Mouse (Mus musculus) hindbrain, embryonic 15.5 days (tissue): ENCODE measurements around the gene Cd300lg. TPM values are rescaled to one million over a fixed set of nuclear protein-coding genes. Genes with fewer than 3 reads are reported as not detected.
A peak's percentile ranks its signal among the peaks of the same experiment; 100 is the strongest.

Source experiments
- ATAC-seq: fragments of 200-750 bp; cut with Nextera tagmentation; 2 replicates; pipeline ENCODE4 v1.8.0; 2017; ENCODE audit warnings: low read depth, moderate number of reproducible peaks, moderate TSS enrichment; ENCODE audit not compliant: low FRiP score
- H3K27ac ChIP-seq: fragments of 300-500 bp; sonication (generic); replicated peaks from 2 replicates; pipeline ENCODE4 v1.5.1; 2015; ENCODE audit warnings: mild to moderate bottlenecking, inconsistent platforms
- H3K27me3 ChIP-seq: fragments of 300-500 bp; sonication (generic); 2 replicates; pipeline ENCODE4 v1.6.1; 2015; ENCODE audit warnings: control low read depth, inconsistent platforms
- H3K36me3 ChIP-seq: fragments of 300-500 bp; sonication (generic); 2 replicates; pipeline ENCODE4 v1.6.1; 2015; ENCODE audit warnings: control low read depth, inconsistent platforms
- H3K4me1 ChIP-seq: fragments of 300-500 bp; sonication (generic); replicated peaks from 2 replicates; pipeline ENCODE4 v1.6.1; 2015; ENCODE audit warnings: control low read depth, inconsistent platforms
- H3K4me2 ChIP-seq: fragments of 300-500 bp; sonication (generic); 2 replicates; pipeline ENCODE4 v1.6.1; 2015; ENCODE audit warnings: moderate library complexity, mild to moderate bottlenecking, inconsistent platforms
- H3K4me3 ChIP-seq: fragments of 300-500 bp; sonication (generic); 2 replicates; pipeline ENCODE4 v1.5.1; 2015; ENCODE audit warnings: mild to moderate bottlenecking, inconsistent platforms
- H3K9ac ChIP-seq: fragments of 300-500 bp; sonication (generic); 2 replicates; pipeline ENCODE4 v1.6.1; 2015; ENCODE audit warnings: inconsistent platforms
- H3K9me3 ChIP-seq: fragments of 300-500 bp; sonication (generic); 2 replicates; pipeline ENCODE4 v1.6.1; 2016; ENCODE audit warnings: control low read depth, inconsistent platforms
- WGBS: fragments of 180-500 bp; shearing (Covaris S2); methylation state at CpG from one replicate; pipeline ENCODE4 v1.1.7; 2015; 5-methylcytosine and 5-hydroxymethylcytosine counted together
- polyA plus RNA-seq: library from polyadenylated mRNA; unstranded; fragments of >200 nt; fragmentation: Nextera tagmentation; extraction: Ambion mirVana; gene quantifications from 2 replicates; pipeline ENCODE4 v1.2.1, GENCODE M21; 2015

The Cd300lg gene
- polyA plus RNA-seq, 1 experiment from 2014 or later = 0.43 TPM

GRCm38 (mm10) chr11:102011510-102011909 is 29.8 kb upstream of the Cd300lg start:
- no peaks in the 10 kb centered on the region for H3K9me3 ChIP-seq
- WGBS = 74% methylated on average over 8 of the region's 8 CpGs
- no peak for ATAC-seq
- no peak overlapping the region for H3K9ac ChIP-seq
- H3K4me1 ChIP-seq = peaks cover 20% of the 10 kb centered on the region
- no peak overlapping the region for H3K4me2 ChIP-seq
- H3K27me3 ChIP-seq = no peaks in the 10 kb centered on the region
- no peak overlapping the region for H3K27ac ChIP-seq
- H3K4me3 ChIP-seq = no peak overlapping the region
- H3K36me3 ChIP-seq = peaks cover 60% of the 10 kb centered on the region

DNA sequence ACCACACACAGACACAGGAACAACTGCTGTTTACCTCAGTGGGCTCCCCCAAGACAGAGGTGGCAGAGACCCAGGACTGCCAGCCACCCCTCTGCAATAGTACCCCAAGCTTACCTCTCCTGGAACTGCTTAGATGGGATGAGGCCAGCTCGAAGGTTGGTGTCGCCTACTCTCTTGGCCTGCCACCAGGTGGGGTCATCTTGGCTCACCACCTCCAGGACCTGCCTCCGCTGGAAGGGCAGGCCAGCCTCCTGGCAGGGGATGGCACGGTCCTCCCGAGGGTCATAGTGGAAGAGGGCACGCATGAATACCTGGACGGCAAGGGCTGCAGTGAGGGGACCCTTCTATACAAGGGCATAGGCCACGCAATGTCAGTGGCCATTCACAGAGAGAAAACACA is 28.1 kb upstream of the Cd300lg start:
- 83% methylated on average over 8 of the region's 8 CpGs for WGBS
- H3K36me3 ChIP-seq = peaks cover 55% of the 10 kb centered on the region
- H3K27ac ChIP-seq = no peak overlapping the region
- H3K4me1 ChIP-seq = peaks cover 20% of the 10 kb centered on the region
- H3K4me2 ChIP-seq = no peak overlapping the region
- H3K4me3 ChIP-seq = no peak overlapping the region
- no peaks in the 10 kb centered on the region for H3K27me3 ChIP-seq
- H3K9ac ChIP-seq = no peak overlapping the region
- no peak for ATAC-seq
- H3K9me3 ChIP-seq = no peaks in the 10 kb centered on the region

DNA sequence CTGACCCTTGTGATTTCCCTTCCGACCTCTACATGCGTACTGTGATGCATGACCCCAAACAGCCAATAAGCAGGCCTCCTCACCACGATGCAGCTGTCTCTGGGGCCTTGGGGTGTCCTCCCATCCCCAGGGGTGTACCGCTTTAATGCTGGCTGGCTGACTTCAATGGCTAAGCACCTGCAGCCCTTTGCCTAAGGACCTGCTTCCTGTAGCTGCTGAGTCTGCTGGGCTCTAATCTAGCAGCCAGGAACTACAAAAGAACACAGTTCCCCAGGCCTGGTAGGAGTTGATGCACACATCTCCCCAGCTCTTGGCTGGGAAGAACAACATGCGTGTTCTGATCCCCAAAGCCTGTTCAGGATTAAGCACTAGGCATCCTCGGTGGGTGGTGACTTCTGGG is 25.8 kb upstream of the Cd300lg start:
- Histone ChIP-seq H3K4me1 (peaks cover 6% of the 10 kb centered on the region), H3K4me3 (no peak overlapping the region), H3K27ac (no peak overlapping the region), H3K9ac (no peak overlapping the region), H3K36me3 (peaks cover 43% of the 10 kb centered on the region), H3K4me2 (no peak overlapping the region), H3K9me3 (no peaks in the 10 kb centered on the region), H3K27me3 (no peaks in the 10 kb centered on the region)
- WGBS = 54% methylated on average over 6 of the region's 6 CpGs
- ATAC-seq = no peak

- H3K27ac ChIP-seq = no peak overlapping the region
- H3K9me3 ChIP-seq = no peaks in the 10 kb centered on the region
- no peak overlapping the region for H3K4me3 ChIP-seq
- H3K4me2 ChIP-seq = no peak overlapping the region
- no peak overlapping the region for H3K9ac ChIP-seq
- WGBS = 86% methylated on average over 1 of the region's 1 CpGs
- H3K36me3 ChIP-seq = peaks cover 37% of the 10 kb centered on the region
- no peaks in the 10 kb centered on the region for H3K27me3 ChIP-seq
- no peak for ATAC-seq
- no peaks in the 10 kb centered on the region for H3K4me1 ChIP-seq
These were observed 25.2 kb upstream of the Cd300lg start for GRCm38 (mm10) chr11:102016136-102016535.

GRCm38 (mm10) chr11:102019736-102020135 is 21.6 kb upstream of the Cd300lg start:
- H3K9me3 ChIP-seq = no peaks in the 10 kb centered on the region
- peaks cover 25% of the 10 kb centered on the region for H3K36me3 ChIP-seq
- ATAC-seq = no peak
- no peak overlapping the region for H3K27ac ChIP-seq
- H3K4me2 ChIP-seq = no peak overlapping the region
- H3K9ac ChIP-seq = no peak overlapping the region
- H3K4me3 ChIP-seq = no peak overlapping the region
- H3K27me3 ChIP-seq = no peaks in the 10 kb centered on the region
- H3K4me1 ChIP-seq = peaks cover 5% of the 10 kb centered on the region
- WGBS = 66% methylated on average over 9 of the region's 9 CpGs

DNA sequence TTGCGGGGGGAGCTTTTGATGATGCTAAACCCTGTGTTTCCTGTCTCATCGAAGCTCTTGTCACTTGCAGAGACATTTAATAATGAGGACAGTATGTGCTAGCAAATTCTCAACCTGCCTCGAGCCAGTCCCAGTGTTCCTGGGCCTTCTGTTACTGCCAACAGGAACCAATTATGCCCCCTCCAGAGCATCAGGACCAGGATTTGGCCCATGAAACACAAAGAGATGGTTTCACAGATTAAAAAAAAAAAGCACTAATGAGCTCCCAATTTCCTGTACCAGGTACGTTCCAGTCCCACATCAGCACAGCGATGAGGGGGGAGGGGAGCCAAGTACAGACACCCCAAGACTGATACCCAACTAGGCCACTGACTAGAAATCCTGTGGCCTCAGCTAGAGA is 20.1 kb upstream of the Cd300lg start:
- no peak for ATAC-seq
- 81% methylated on average over 5 of the region's 5 CpGs for WGBS
- Histone ChIP-seq H3K36me3 (peaks cover 17% of the 10 kb centered on the region; the same call in 1 of the 2 replicates), H3K4me3 (no peak overlapping the region), H3K27me3 (no peaks in the 10 kb centered on the region), H3K9ac (no peak overlapping the region), H3K9me3 (no peaks in the 10 kb centered on the region), H3K27ac (no peak overlapping the region), H3K4me2 (no peak overlapping the region), H3K4me1 (peaks cover 19% of the 10 kb centered on the region)

DNA sequence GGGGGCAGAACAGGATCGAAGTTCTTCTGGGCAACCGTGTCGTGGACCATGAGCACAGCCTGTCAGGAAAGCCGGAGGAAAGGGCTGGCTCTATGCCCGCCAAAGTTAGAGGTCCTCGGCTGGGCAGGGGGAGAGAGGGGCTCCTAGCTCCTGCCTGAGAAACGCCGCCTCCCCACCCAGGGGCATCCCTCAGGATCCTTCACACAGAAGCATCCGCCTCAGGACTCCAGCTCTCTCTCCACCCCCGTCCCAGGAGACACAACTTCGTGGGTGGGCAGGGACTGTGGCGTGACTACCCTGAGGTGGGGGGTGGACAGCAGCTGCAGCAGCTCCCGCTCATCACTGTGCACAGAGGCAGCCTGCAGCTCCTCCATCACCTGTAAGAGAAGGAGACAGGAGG is 17.9 kb upstream of the Cd300lg start:
- Histone ChIP-seq H3K4me1 (peaks cover 32% of the 10 kb centered on the region), H3K27ac (no peak overlapping the region), H3K4me2 (no peak overlapping the region), H3K27me3 (no peaks in the 10 kb centered on the region), H3K9me3 (no peaks in the 10 kb centered on the region), H3K9ac (no peak overlapping the region), H3K4me3 (no peak overlapping the region), H3K36me3 (peaks cover 8% of the 10 kb centered on the region; the same call in 1 of the 2 replicates)
- no peak for ATAC-seq
- WGBS = 70% methylated on average over 12 of the region's 13 CpGs

DNA sequence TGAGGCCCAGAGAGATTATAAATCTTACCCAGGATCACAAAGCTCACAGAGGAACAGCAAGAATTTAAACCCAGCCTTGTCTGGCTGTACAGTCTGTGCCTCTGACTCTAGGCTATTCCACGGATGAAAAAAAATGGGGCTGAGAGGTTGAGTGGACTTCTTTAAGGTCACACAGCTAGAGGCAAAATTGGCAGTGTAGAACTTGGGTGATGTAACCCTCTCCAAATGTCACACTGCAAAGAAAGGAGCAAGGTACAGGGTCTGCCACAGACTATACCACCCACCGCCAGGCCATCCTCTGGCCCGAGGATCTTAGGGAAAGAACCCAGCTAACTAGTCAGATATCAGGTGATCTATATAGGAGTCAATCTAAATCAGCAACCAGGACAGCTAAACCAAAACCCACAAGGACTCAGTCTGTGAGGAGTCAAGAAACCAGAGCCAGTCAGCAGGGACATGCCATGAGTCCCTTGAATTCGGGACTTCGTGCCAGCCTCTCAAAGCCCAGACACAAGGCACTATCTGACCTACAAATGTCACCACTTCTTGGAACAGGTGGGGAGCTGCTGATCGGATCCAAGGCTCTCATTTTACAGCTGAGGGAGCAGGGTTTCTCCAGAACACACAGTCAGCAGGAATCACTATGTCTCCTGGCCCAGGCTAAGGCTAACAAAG is 17.1 kb upstream of the Cd300lg start:
- H3K9ac ChIP-seq = no peak overlapping the region

GRCm38 (mm10) chr11:102024875-102025274 is 16.4 kb upstream of the Cd300lg start:
- Histone ChIP-seq H3K9ac (peak overlapping the region; percentile 23; the same call in 1 of the 2 replicates), H3K4me3 (0 out of 2 replicates have a peak overlapping the region, but pooled peaks have one; percentile 69), H3K36me3 (peaks cover 8% of the 10 kb centered on the region; the same call in 1 of the 2 replicates), H3K27me3 (no peaks in the 10 kb centered on the region), H3K4me1 (peaks cover 32% of the 10 kb centered on the region), H3K9me3 (no peaks in the 10 kb centered on the region), H3K4me2 (peak overlapping the region; percentile 63), H3K27ac (no peak overlapping the region)
- no peak for ATAC-seq
- 81% methylated on average over 4 of the region's 4 CpGs for WGBS

More for the DNA sequence above, 17.1 kb upstream of the Cd300lg start:
- Histone ChIP-seq H3K27me3 (no peaks in the 10 kb centered on the region), H3K4me1 (peaks cover 32% of the 10 kb centered on the region), H3K36me3 (peaks cover 8% of the 10 kb centered on the region; the same call in 1 of the 2 replicates), H3K4me3 (no peak overlapping the region), H3K27ac (no peak overlapping the region), H3K9me3 (no peaks in the 10 kb centered on the region), H3K4me2 (peak overlapping the region; percentile 63; the same call in 1 of the 2 replicates)
- WGBS = 86% methylated on average over 6 of the region's 6 CpGs
- ATAC-seq = no peak

DNA sequence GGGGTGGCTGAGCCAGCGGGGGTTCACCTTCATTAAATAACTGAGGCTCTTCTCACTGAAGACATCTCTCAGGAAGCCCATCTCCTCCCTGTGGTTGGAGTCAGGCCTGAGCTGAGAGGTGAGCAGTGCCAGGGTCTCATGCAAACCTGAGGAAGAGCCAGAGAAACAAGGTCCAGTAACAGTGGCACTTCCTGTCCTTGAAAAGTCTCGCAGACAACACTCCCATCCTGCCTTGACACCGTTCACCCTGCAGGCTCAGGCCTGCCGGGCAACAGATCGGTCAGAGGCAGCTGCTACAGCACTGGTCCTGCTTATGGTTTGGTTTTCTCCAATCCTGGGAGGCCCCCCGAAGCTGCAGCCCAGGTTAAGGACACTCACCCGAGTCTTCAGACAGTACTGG is 16.0 kb upstream of the Cd300lg start:
- Histone ChIP-seq H3K27ac (0 out of 2 replicates have a peak overlapping the region, but pooled peaks have one; percentile 9), H3K4me1 (peaks cover 32% of the 10 kb centered on the region)
- WGBS = 33% methylated on average over 7 of the region's 7 CpGs

DNA sequence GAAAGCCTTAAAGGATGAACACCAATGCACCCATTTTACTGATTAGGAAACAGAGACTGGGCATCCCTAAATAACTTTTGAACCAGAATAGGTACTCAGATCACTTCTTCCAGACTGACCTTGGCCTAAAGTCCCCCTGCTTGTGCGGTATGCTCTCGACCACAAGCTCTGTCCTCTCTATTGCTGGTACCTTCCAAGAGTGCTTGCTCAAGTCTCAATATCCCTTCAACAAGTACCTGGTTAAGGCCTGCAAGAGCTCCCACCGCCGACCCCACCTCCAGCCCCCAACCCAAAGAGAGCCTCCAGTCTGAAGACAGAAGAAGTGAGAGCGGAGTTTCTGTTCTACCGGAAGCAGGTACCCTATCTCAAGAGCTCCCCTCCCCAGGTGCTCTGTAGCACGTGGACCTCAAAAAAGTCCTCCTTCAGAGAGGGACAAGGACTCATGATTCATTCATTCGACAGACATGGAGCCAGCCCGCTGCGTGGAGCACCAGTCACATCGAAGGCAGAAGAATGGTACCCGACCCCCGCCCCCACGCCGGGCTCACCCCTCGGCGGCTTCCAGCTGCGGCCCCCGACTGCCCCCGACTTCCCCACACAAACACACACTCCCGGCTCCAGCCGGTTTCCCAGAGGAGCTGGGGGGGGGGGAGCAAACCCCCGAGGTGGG is 15.2 kb upstream of the Cd300lg start:
- H3K4me1 ChIP-seq = peaks cover 32% of the 10 kb centered on the region
- H3K27ac ChIP-seq = peak overlapping the region; percentile 84
- H3K4me2 ChIP-seq = peak overlapping the region; percentile 63
- H3K9ac ChIP-seq = peak overlapping the region; percentile 71
- peak; percentile 17; the same call in 1 of the 2 replicates for ATAC-seq
- no peaks in the 10 kb centered on the region for H3K9me3 ChIP-seq
- H3K27me3 ChIP-seq = no peaks in the 10 kb centered on the region
- 2% methylated on average over 23 of the region's 23 CpGs for WGBS
- H3K36me3 ChIP-seq = peaks cover 8% of the 10 kb centered on the region; the same call in 1 of the 2 replicates
- peak overlapping the region; percentile 69 for H3K4me3 ChIP-seq

More for the DNA sequence above, 16.0 kb upstream of the Cd300lg start:
- no peak for ATAC-seq
- Histone ChIP-seq H3K9me3 (no peaks in the 10 kb centered on the region), H3K36me3 (peaks cover 8% of the 10 kb centered on the region; the same call in 1 of the 2 replicates), H3K4me3 (peak overlapping the region; percentile 69), H3K27me3 (no peaks in the 10 kb centered on the region), H3K9ac (peak overlapping the region; percentile 23), H3K4me2 (peak overlapping the region; percentile 63)

- Histone ChIP-seq H3K27ac (peak overlapping the region; percentile 84), H3K36me3 (peaks cover 8% of the 10 kb centered on the region; the same call in 1 of the 2 replicates), H3K9me3 (no peaks in the 10 kb centered on the region), H3K4me1 (peaks cover 32% of the 10 kb centered on the region), H3K27me3 (no peaks in the 10 kb centered on the region), H3K4me3 (peak overlapping the region; percentile 69), H3K4me2 (peak overlapping the region; percentile 63), H3K9ac (peak overlapping the region; percentile 71)
- WGBS = under 1% methylated on average over 37 of the region's 73 CpGs
- peak; percentile 87 for ATAC-seq
These were observed 14.5 kb upstream of the Cd300lg start for GRCm38 (mm10) chr11:102026694-102027360.
